Mouse (Mus musculus): Measurements from ENCODE around the gene Olfr522.
A peak's percentile ranks its signal among the peaks of the same experiment; 100 is the strongest.

The Olfr522 gene

GRCm38 (mm10) chr7:140164664-140165063, at the start of gene Olfr522:
Gene Olfr522, minus strand, starts transcription at chr7:140164764.
- DNase-seq (ENCODE audit: low spot score) = no peak

- DNase-seq (ENCODE audit: low spot score) = no peak
These were observed 49.3 kb upstream of the Olfr522 start for GRCm38 (mm10) chr7:140213841-140214240.

DNA sequence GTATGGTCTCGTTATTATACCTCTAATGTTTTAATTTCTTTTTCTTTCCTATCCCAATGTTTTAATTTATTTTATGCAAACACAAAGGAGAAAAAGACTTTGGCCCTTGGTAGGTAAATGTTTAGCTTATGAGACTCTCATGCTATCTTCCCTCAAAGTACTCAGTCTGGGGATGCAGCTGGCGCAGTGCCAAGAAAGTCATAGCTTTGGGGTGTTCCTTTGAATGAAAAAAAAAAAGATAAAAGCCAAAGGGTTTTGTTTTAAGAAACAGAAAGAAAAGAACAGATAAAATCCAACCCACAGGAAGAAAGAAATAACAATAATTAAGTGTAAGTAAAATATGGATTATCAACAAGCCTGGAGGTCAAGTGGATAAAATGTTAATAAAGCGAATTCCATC, 44.1 kb upstream of the Olfr522 start:
- DNase-seq (ENCODE audit: low spot score) = no peak

DNA sequence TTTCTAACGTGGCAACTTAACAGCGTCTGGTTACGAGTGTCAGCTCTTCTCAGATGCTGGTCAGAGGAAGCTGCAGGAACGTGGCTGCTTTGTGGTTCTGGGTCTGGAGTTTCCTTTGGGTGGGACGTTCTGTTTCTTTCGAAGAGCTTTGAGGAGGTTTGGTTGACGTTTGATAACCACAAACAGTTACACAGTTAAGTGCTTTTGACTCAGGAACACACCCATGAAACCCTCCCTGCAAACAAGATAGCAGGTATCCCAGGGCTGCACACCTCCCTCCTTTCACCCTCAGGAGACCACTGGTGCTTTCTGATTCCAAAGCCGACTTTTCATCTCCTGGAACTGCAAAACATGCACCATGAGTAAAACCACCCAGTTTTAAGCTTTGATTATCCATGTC, 43.6 kb upstream of the Olfr522 start:
- no peak for DNase-seq (ENCODE audit: low spot score)

GRCm38 (mm10) chr7:140206904-140207303, 42.3 kb upstream of the Olfr522 start:
- no peak for DNase-seq (ENCODE audit: low spot score)

DNA sequence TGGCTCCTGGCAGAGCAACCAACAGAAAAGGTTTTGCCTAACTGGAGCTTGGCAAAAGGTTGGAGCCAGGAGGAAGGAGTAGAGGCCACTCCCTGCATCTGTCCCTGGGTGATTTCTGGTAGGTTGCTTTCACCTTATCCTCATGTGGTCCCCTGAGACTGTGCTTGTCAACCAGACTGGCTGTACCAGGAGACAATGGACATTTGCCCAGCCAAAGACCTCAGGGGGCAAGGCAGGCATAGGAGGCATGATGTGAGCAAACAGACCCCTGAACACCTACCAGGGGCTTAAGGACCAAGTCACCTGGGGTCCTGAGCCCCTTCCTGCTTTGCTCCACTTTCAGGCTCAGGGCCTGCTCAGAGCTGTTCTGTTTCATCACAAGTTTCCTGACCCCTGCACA, 41.3 kb upstream of the Olfr522 start, which contains the start of gene Olfr524:
Olfr524 (minus strand) TSS at position 101 of the 400 bp plus-strand sequence.
- DNase-seq (ENCODE audit: low spot score) = no peak

DNA sequence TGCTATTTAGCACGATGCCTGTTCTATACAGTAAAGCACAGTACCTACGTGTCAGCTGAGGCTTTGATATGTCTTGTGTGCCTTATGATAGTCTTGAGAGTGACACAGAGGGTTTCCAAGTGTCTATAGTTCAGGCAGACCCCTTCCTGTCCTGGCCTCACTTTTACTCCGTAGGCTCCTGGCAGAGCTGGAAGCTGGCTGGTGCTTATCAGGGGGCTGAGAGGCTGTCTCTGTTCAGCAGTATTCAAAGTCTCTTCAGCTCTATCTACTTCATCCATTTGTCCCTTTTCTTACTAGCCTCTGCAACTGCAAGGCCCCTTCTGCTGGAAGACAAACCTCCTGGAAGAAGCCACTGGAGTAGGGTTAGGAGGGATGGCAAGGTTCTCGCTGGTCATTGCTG, 36.5 kb upstream of the Olfr522 start:
- no peak for DNase-seq (ENCODE audit: low spot score)

DNA sequence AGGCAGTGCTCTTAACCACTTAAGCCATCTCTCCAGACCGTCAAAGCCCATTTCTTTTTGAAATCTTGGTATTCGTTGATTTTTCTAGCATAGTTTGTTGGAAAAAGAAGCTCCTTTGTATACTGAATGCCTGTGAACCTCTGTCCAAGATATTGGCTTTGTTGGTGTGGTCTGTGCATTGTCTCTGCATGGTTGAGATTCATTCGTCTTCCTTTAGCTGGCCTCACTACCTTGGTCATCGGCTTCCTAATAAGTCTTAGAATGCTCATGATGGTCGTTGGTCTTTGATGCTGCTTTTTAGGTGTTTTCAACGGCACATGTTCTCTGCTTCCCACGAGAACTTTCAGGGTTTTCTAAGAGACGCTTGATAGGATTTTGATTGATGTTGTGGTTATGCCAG, 31.4 kb upstream of the Olfr522 start:
- no peak for DNase-seq (ENCODE audit: low spot score)

DNA sequence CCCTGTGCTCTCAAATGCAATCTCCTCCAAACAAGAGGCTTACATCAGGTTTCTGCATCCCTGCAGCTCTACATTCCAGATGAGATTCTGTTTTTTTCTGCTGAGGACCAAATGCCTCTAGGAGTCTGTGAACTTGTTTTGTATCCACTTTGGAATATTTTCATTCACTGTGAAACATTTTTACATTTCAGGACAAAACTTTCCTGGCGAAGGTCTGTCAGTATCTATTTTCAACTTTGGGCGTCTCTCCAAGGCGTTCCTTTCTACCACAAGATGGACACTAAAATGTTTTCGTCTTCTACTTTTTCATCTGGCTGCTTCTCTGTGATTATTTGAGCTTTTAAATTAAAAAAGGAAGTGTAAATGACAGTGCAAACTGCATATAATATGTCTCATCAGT, 29.5 kb upstream of the Olfr522 start:
- DNase-seq (ENCODE audit: low spot score) = no peak

GRCm38 (mm10) chr7:140192851-140193250, 28.3 kb upstream of the Olfr522 start:
- no peak for DNase-seq (ENCODE audit: low spot score)

DNA sequence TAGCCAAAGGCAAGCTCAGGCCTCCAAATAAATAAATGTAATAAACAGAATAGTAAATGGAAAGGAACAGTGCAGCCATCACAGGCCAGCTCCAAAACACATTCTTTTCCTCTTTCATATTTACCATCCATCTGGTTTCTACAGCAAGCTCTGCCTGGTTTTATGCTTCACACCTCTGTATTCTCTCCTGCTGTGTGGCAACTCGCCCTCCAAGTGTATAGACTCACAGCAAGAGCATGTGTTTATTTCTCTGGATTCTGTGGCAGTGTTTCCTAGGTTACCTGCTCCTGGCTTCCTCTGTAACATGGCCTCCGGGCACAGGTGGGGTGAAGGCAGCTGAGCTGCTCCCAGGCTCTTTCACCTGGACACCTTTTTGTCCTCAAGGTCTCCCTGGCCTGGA, 27.9 kb upstream of the Olfr522 start:
- DNase-seq (ENCODE audit: low spot score) = no peak

GRCm38 (mm10) chr7:140190435-140190834, 25.9 kb upstream of the Olfr522 start:
- DNase-seq (ENCODE audit: low spot score) = no peak

- no peak for DNase-seq (ENCODE audit: low spot score)
These were observed 24.1 kb upstream of the Olfr522 start for GRCm38 (mm10) chr7:140188391-140189328.

DNA sequence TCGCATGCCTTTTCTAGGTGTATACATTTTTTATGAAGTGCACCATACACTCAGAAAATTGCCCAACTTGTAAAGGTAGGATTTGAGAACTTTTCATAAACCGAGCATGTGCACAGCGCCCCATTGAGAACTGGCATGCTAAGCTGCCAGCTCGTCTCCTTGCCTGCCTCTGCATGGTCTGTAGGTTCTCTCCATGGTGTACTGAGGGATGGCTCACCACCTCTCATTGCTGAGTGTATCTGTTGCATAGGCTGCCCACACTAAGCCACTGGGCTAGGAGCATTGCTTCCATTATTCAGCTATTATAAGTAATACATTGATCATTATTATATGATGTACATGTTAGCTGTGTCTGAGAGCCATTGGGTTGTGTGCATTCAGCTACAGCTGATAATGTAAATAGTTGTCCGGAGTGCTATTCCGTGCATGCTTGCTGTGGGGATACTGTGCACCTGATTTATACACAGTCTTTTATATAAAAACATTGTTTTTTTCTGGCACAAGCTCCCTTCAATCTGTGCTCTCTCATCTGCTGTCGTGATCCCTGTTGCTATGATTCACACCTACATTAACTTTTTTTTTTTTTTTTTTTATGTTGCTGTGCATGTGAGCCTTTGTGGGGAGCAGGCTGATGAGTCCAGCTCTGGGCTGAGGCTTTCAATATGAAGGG, 23.3 kb upstream of the Olfr522 start:
- DNase-seq (ENCODE audit: low spot score) = no peak

GRCm38 (mm10) chr7:140186646-140187620, 22.4 kb upstream of the Olfr522 start:
- DNase-seq (ENCODE audit: low spot score) = peak; percentile 65

GRCm38 (mm10) chr7:140184206-140184605, 19.6 kb upstream of the Olfr522 start:
- DNase-seq (ENCODE audit: low spot score) = no peak

- no peak for DNase-seq (ENCODE audit: low spot score)
These were observed 16.1 kb upstream of the Olfr522 start for GRCm38 (mm10) chr7:140180692-140181091.

DNA sequence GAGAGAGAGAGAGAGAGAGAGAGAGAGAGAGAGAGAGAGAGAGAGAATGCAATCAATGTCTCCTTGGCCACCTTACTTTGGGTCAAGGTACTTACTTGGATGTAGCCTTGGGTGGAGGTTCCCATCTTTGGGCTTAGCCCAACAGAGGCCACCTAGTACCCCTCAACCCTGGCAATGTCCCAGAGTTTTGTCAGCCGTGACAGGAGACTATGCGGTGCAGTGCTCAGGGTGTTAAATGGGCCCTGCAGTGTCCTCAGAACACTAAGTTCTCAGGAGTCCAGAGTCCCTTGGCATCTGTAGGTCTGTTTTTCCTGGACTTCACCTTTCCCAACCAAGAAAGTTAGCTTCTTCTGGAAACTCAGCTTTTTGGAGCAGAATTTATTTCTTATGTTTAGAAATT, 14.6 kb upstream of the Olfr522 start:
- no peak for DNase-seq (ENCODE audit: low spot score)

- DNase-seq (ENCODE audit: low spot score) = no peak
These were observed 8.4 kb upstream of the Olfr522 start, which contains the start of gene Olfr523 for GRCm38 (mm10) chr7:140172936-140173335. Gene Olfr523, plus strand, starts transcription at chr7:140173217.

DNA sequence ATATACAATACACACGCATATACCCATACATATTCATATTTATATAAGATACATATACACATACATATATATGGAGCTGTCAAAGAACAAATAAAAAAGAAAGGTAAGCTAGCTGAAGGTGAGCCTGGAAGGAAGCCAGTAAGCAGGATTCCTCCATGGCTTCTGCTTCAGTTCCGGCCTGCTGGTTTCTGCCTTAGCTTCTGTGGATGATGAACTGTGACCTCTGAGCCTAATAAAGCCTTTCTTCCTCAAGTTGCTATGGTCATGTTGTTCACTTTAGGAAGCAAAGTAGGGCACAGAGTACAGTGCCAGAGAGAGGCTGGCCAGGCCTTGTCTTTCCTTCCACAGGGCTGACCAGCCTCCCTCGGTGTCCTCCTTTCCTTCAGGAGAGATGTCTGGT, 6.3 kb upstream of the Olfr522 start:
- no peak for DNase-seq (ENCODE audit: low spot score)

DNA sequence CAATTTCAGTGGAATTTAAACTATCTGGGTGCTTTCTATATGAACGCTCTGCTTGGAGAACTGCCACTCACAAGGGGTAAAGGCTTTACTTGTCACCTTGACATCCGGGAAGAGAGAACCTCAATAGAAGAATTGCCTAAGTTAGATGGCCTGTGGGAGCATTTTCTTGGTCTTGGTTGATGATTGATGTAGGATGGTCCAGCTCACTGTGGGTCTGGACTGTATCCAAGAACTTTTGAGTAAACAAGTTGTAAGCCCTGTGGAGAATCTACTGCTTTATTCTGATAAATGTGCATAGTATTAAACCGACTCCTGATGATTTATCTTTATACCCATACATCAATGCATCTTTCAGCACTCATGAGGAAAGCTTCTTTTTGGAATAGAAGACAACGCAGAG, 4.8 kb upstream of the Olfr522 start:
- DNase-seq (ENCODE audit: low spot score) = no peak

DNA sequence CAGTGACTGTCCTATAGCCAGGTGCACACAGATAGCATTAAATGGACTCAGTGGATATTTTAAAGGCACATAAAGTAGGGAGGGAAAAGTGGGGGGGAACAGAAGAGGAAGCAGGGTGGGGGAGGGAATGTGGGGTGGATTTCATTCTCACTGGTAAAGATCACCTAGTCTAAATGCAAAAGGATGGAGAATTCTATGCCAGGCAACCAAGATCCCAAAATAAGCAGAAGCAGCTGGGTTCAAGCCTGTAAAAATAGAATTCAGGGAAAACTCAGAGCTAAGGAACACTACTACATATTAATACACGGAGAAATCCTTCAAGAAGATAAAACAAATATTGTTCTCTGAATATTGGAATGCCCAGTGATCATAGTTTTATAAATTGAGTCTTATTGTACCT, 3.4 kb upstream of the Olfr522 start:
- DNase-seq (ENCODE audit: low spot score) = no peak
